Mouse (Mus musculus): ENCODE results near the gene H6pd.

DNA sequence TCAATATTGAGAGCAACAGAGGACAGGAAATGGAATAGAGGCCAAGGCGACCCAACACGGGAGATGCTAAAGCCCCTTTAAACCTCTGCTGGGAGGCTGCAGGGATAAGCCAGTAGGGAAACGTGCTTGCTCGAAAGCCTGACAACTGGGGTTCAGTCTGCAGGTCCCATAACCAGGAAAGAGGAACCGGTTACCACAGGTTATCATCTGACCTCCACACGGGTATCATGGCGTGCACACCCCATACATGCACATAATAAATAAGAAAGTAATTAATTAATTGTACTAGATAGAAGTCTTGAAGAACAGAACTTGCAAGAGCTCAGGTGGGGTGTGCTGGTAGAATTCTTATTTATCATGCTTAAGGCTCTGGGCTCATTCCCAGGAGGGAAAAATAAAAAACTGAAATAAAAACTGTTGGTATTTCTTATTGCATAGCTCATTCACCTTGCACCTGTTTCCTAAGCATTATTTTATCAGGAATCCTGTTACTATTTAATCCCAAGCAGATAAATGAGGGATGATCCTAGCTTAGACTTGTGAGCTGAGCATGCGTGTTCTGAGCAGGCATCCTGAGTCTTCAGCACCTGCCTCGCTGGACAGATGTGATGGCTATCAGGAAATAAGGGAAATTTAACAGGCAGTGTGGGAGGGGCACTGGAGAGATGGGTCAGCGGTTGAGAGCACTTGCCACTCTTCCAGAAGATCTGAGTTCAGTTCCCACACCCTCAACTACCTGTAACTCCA lies 22.0 kb downstream of the H6pd start:
- no peak for TF ChIP-seq CTCF (conservative IDR thresholded peaks at IDR 0.05 in 1 of 2, IDR thresholded peaks at IDR 0.05 in 1 of 2; ENCODE audit: low read depth in 2 of 2, low read length in 2 of 2)
- TF ChIP-seq E2F4 (IDR thresholded peaks at IDR 0.05; ENCODE audit: insufficient replicate concordance, low read depth, low read length), result no peak
- TF ChIP-seq EP300 (IDR thresholded peaks at IDR 0.05; ENCODE audit: low read length), result no peak
- TF ChIP-seq USF2 (conservative IDR thresholded peaks at IDR 0.05; ENCODE audit: low read depth, low read length), result no peak
- no peak for TF ChIP-seq TCF12 (IDR thresholded peaks at IDR 0.05; ENCODE audit: low read depth, low read length)
- TF ChIP-seq ZMIZ1 (IDR thresholded peaks at IDR 0.05; ENCODE audit: low read depth, low read length), result no peak
- TF ChIP-seq PAX5 (IDR thresholded peaks at IDR 0.05; ENCODE audit: low read length), result no peak

All from CH12.LX (cell line).